Mouse (Mus musculus) testis, adult 2 months (tissue): ENCODE results near the gene Nme2. TPM values are rescaled to one million over a fixed set of nuclear protein-coding genes. Genes with fewer than 3 reads are reported as not detected.
"Not testable (repeated sequence)": the region's sequence is repeated elsewhere in the genome, so short reads cannot be mapped to it uniquely, and the experiment has no call there.

Experiments used
- H3K27ac ChIP-seq: fragments of 200-500 bp; 2 replicates; pipeline ENCODE4 v1.5.1; 2012; ENCODE audit warnings: low read depth, low read length; ENCODE audit not compliant: control insufficient read depth, insufficient read depth
- H3K27me3 ChIP-seq: fragments of 200-500 bp; 2 replicates; pipeline ENCODE4 v1.6.1; 2012; ENCODE audit warnings: mild to moderate bottlenecking, low read length, moderate library complexity; ENCODE audit not compliant: control insufficient read depth, insufficient read depth
- H3K36me3 ChIP-seq: fragments of 200-500 bp; 2 replicates; pipeline ENCODE4 v1.6.1; 2012; ENCODE audit warnings: mild to moderate bottlenecking, low read length; ENCODE audit not compliant: control insufficient read depth, insufficient read depth
- H3K4me1 ChIP-seq: fragments of 200-500 bp; 2 replicates; pipeline ENCODE4 v1.6.1; 2012; ENCODE audit warnings: low read length; ENCODE audit not compliant: control insufficient read depth, insufficient read depth
- H3K4me3 ChIP-seq: fragments of 200-500 bp; 2 replicates; pipeline ENCODE4 v1.5.1; 2012; ENCODE audit warnings: low read depth, mild to moderate bottlenecking, low read length, moderate library complexity, mixed read lengths; ENCODE audit not compliant: control insufficient read depth
- CTCF ChIP-seq: fragments of 200-500 bp; IDR thresholded peaks from 2 replicates; pipeline ENCODE4 v1.5.1; 2012; ENCODE audit warnings: low read depth, mild to moderate bottlenecking, inconsistent platforms, low read length, moderate library complexity; ENCODE audit not compliant: control insufficient read depth, insufficient read depth, insufficient replicate concordance
- POLR2A ChIP-seq: fragments of 200-500 bp; IDR thresholded peaks from 2 replicates; pipeline ENCODE4 v1.6.1; 2012; ENCODE audit warnings: low read depth, mild to moderate bottlenecking, inconsistent platforms, low read length, moderate library complexity; ENCODE audit not compliant: control insufficient read depth
- polyA plus RNA-seq: library from polyadenylated mRNA; depleted of rRNA; stranded (reverse); fragments of >200 nt; gene quantifications from 2 replicates; pipeline ENCODE4 v1.2.3, GENCODE M21; 2012

Gene Nme2
- polyA plus RNA-seq, 1 experiment, result 52.8 TPM

GRCm38 (mm10) chr11:93954738-93955255 is 1.3 kb downstream of the Nme2 start:
- TF ChIP-seq CTCF (no peak), POLR2A (peak; percentile 47; the same call in 1 of the 2 replicates)
- Histone ChIP-seq H3K36me3 (no peaks in the 10 kb centered on the region), H3K27ac (peak overlapping the region; percentile 90), H3K4me1 (peaks cover 16% of the 10 kb centered on the region), H3K4me3 (peak overlapping the region; percentile 92), H3K27me3 (no peaks in the 10 kb centered on the region)

- peaks cover 16% of the 10 kb centered on the region for H3K4me1 ChIP-seq
- TF ChIP-seq POLR2A (no peak), CTCF (no peak)
- H3K27ac ChIP-seq, result no peak overlapping the region
- H3K27me3 ChIP-seq, result no peaks in the 10 kb centered on the region
- no peaks in the 10 kb centered on the region for H3K36me3 ChIP-seq
- no peak overlapping the region for H3K4me3 ChIP-seq
These were observed 3.7 kb downstream of the Nme2 start for GRCm38 (mm10) chr11:93952376-93952775.

- Histone ChIP-seq H3K4me1 (peaks cover 4% of the 10 kb centered on the region), H3K4me3 (no peak overlapping the region), H3K27me3 (no peaks in the 10 kb centered on the region), H3K27ac (no peak overlapping the region), H3K36me3 (no peaks in the 10 kb centered on the region)
- TF ChIP-seq CTCF, result no peak
- no peak for TF ChIP-seq POLR2A
These were observed 6.0 kb downstream of the Nme2 start for GRCm38 (mm10) chr11:93950045-93950444.

- H3K36me3 ChIP-seq, result no peaks in the 10 kb centered on the region
- H3K4me3 ChIP-seq, result no peak overlapping the region
- no peaks in the 10 kb centered on the region for H3K4me1 ChIP-seq
- H3K27ac ChIP-seq, result no peak overlapping the region
- TF ChIP-seq CTCF (no peak), POLR2A (no peak)
- no peaks in the 10 kb centered on the region for H3K27me3 ChIP-seq
These were observed 7.0 kb downstream of the Nme2 start for GRCm38 (mm10) chr11:93948887-93949567.

GRCm38 (mm10) chr11:93944986-93945385 is 11.1 kb downstream of the Nme2 start:
- H3K27me3 ChIP-seq, result no peaks in the 10 kb centered on the region
- TF ChIP-seq POLR2A (no peak), CTCF (no peak)
- H3K4me3 ChIP-seq, result no peak overlapping the region
- no peaks in the 10 kb centered on the region for H3K4me1 ChIP-seq
- H3K27ac ChIP-seq, result no peak overlapping the region
- no peaks in the 10 kb centered on the region; the same call in none of the 2 replicates for H3K36me3 ChIP-seq

GRCm38 (mm10) chr11:93940906-93941305 is 15.2 kb downstream of the Nme2 start:
- TF ChIP-seq CTCF, result no peak
- no peak for TF ChIP-seq POLR2A
- Histone ChIP-seq H3K4me1 (no peaks in the 10 kb centered on the region), H3K4me3 (no peak overlapping the region), H3K27ac (no peak overlapping the region), H3K36me3 (peaks cover 1% of the 10 kb centered on the region), H3K27me3 (no peaks in the 10 kb centered on the region)

- H3K4me1 ChIP-seq, result no peaks in the 10 kb centered on the region
- H3K27me3 ChIP-seq, result no peaks in the 10 kb centered on the region
- H3K4me3 ChIP-seq, result no peak overlapping the region
- H3K27ac ChIP-seq, result no peak overlapping the region
- H3K36me3 ChIP-seq, result peaks cover 1% of the 10 kb centered on the region
- no peak for TF ChIP-seq CTCF
- no peak for TF ChIP-seq POLR2A
These were observed 27.0 kb downstream of the Nme2 start for GRCm38 (mm10) chr11:93929106-93929505.

GRCm38 (mm10) chr11:93915019-93915418 is 41.0 kb downstream of the Nme2 start:
- not testable (repeated sequence) for H3K27me3 ChIP-seq, H3K4me3 ChIP-seq, H3K27ac ChIP-seq, H3K36me3 ChIP-seq, H3K4me1 ChIP-seq
